Mouse (Mus musculus) MEL (cell line): Measurements from ENCODE around the gene Laptm4a.

Experiments used
- CTCF ChIP-seq, 3 experiments: IDR thresholded peaks in 2 of 3; conservative IDR thresholded peaks in 1 of 3; 2 replicates each; pipeline ENCODE4 v1.5.1; 2011 to 2012; ENCODE audit warnings: low read length in 3 of 3, low read depth in 2 of 3, mild to moderate bottlenecking in 2 of 3, improper control_type of control experiment in 1 of 3, inconsistent platforms in 1 of 3, mixed read lengths in 1 of 3, moderate library complexity in 1 of 3; ENCODE audit not compliant: control insufficient read depth in 1 of 3, insufficient read depth in 1 of 3, poor library complexity in 1 of 3, severe bottlenecking in 1 of 3
- NRF1 ChIP-seq: IDR thresholded peaks from 2 replicates; pipeline ENCODE4 v1.6.1; 2014; ENCODE audit warnings: low read depth, mild to moderate bottlenecking, inconsistent platforms, low read length, improper control_type of control experiment, moderate library complexity; ENCODE audit not compliant: poor library complexity, insufficient read depth, severe bottlenecking

DNA sequence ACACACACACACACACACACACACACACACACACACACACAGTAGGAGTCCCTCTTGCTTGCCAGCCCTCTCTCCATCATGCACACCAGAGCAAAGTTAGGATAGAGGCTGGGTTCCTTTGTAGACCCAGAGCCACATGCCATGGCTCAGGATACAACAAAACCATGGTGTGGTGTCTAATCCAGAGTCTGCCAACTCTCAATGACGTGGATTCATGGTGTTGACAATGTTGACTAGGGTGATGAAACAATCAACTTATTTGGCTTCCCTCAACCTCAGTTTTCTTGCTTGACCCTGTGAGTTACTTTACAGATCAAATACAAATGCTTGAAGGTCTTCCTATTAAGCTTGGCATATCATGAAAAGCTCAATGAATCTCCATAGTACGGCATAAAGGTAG is 42.7 kb upstream of the Laptm4a start:
- no peak for TF ChIP-seq CTCF (IDR thresholded peaks at IDR 0.05 in 2 of 3, conservative IDR thresholded peaks at IDR 0.05 in 1 of 3; ENCODE audit: control insufficient read depth in 1 of 3, insufficient read depth in 1 of 3, low read depth in 2 of 3, low read length in 3 of 3, poor library complexity in 1 of 3, severe bottlenecking in 1 of 3)
- TF ChIP-seq NRF1, result no peak
